Mouse (Mus musculus): ENCODE measurements around the gene R3hdm1.
"Not testable (repeated sequence)": the region's sequence is repeated elsewhere in the genome, so short reads cannot be mapped to it uniquely, and the experiment has no call there.

R3hdm1 gene

GRCm38 (mm10) chr1:128141039-128141438 lies 37.9 kb downstream of the R3hdm1 start:
- DNase-seq: no peak

- no peak for DNase-seq
Observed at GRCm38 (mm10) chr1:128141737-128142136, 38.6 kb downstream of the R3hdm1 start.

- no peak for DNase-seq
Observed at GRCm38 (mm10) chr1:128166956-128167355, 63.9 kb downstream of the R3hdm1 start.

- no peak for DNase-seq
Observed at GRCm38 (mm10) chr1:128170104-128170503, 67.0 kb downstream of the R3hdm1 start.

GRCm38 (mm10) chr1:128191426-128191825 lies 88.3 kb downstream of the R3hdm1 start:
- DNase-seq: no peak

GRCm38 (mm10) chr1:128192369-128192768 lies 89.3 kb downstream of the R3hdm1 start:
- no peak for DNase-seq

GRCm38 (mm10) chr1:128194011-128194410 lies 90.9 kb downstream of the R3hdm1 start:
- DNase-seq: no peak

DNA sequence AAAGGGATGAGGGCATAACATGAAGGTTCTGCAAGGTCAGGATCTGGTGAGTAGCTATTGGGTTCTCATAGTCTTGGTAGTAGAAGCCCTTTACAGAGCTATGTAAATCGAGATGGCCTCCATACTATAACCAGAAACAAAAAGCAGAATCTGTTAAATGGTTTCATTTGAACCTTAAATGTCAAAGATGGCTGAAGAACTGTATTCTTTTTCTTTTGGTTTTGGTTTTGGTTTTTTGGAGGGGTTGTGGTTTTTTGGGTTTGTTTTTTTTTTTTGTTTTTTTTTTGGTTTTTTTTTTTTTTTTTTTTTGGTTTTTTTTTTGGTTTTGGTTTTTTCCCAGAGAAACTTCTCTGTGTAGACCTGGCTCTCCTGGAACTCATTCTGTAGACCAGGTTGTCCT lies 94.3 kb downstream of the R3hdm1 start:
- DNase-seq: no peak

GRCm38 (mm10) chr1:128213261-128213660 lies 110.2 kb downstream of the R3hdm1 start:
- DNase-seq: peak; percentile 16

DNA sequence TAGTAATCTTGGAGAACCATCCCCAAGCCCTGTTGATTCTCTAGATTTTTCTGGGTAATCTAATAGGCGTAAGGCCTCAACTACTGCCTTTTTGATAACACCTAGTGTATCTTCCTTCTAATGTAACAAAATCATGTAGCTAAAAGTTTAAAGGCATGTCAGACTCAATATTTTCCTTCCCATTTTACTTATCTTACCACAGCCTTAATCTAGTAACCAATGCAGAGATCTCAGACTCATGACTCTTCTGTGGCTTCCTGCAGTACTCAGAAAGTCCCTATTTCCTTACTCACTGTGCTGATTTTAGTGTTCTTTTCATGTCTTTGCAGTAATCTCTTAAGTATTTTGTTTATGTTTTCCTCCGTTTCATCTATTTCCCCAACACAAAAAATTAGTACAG lies 118.8 kb downstream of the R3hdm1 start:
- no peak for DNase-seq

DNA sequence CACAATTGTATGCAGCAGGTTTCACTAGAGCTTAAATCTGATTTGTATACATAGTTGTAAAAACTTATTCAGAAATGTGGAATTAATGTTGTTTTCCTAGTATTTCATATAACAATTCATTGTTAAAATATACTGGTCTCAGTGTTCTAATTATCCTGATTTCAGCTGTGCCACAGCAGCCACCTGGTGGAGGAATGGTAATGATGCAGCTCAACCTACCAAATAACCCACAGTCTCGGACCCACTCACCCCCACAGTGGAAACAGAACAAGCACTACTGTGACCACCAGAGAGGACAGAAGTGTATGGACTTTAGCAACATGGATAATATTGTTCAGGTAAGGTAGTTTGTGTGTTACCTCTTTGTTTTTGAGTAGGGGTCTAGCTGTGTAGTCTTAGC lies 120.2 kb downstream of the R3hdm1 start:
- DNase-seq: no peak

DNA sequence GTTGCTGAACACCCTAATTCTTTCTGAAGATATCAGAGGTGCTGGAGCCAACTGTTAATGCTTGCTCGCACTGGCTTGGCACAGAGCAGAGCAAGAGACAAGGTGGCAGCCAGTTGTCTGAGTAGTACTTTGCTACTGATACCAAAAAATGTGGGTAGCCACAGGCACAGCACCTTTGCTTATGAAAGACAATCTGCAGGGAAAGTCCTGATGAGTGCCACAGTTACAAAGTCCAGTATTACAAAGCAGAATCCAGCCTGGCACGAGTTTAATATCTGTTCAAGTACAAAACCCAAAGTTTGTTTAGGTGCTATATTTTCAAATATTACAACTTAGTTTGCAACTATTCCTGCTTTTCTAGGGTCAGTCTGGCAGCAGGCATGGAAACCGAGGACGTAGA lies 132.1 kb downstream of the R3hdm1 start:
- DNase-seq: no peak

DNA sequence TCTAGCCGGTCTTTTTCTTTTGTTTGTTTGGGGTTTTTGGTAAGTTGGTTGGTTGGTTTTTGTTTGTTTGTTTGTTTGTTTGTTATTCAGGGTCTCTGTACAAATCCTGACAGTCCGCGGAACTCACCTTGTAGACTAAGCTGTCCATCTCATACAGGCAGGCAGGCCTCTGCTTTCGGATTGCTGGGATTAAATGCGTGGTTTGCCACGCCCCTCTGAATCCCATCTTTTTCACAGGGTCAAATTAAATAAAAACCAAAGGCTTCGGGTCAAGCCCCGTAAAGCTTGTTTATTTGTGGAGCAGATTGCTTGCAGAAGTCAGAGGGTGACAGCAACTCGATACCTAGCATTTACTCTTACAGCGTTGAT lies 140.5 kb downstream of the R3hdm1 start, which contains the start of gene Ubxn4:
Gene Ubxn4 (plus strand): TSS at position 338 of the 369 bp plus-strand sequence.
- no peak for DNase-seq

DNA sequence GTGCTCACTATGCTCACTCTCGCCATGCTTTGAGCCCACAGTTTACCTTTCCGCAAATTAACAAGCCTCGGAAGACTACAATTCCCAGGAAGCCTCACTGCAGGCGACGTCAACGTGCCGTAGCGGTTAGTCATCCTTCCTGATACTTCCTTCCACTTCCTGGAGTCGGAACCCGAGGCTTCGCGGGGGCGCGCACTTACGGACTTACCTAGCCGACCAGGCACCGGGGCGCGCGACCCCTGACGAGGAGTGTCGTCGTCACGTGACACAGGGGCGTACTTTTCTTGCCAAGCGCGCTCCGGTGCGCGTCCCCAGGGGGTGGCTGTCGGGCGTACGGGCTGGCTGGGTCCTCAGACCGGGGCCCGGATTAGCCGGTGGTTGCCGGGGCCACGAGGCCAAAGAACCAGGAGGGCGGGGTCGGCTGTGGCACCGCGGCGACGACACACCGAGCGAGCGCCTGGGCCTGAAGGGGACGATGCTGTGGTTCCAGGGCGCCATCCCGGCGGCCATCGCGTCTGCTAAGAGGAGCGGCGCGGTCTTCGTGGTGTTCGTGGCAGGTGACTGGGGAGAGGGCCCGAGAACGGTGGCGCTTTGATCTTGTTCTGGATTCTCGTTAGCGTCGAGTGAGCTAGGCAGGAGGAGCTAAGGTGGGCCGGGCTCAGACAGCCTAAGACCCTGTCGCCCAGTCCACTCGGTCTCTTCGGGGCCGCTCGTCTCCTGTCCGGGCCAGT lies 141.1 kb downstream of the R3hdm1 start:
- DNase-seq: peak; percentile 96

DNA sequence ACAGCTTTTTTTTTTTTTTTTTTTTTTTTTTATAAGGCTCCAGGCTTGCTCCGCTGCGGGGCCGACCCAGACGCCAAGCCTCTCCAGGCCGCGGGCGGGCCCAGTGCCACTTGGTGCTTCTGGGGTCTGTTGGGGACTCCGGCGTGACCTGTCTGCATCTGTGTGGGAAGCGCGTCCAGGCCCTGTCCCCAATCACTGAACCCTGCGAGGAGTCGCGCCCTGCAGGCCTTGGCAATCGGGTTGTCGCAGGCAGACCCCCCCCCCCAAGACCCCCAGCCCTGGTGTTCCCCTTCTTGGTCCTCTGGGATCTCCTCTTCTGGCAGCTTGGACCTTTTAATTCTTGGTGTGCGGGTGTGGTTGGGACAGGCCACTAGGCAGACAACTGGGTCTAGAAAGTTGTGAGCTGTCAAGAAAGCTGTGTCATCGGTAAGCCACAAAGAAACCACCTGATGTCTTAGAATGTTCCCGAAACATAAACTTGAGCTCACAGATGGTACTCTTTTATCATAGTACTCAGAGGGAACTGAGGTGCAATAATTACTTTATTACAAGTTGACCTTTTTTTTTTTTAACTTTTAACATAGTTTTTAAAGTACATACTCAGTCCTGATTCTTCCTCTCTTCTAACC lies 141.7 kb downstream of the R3hdm1 start:
- DNase-seq: no peak

GRCm38 (mm10) chr1:128267061-128267460 lies 164.0 kb downstream of the R3hdm1 start:
- DNase-seq: not testable (repeated sequence)

DNA sequence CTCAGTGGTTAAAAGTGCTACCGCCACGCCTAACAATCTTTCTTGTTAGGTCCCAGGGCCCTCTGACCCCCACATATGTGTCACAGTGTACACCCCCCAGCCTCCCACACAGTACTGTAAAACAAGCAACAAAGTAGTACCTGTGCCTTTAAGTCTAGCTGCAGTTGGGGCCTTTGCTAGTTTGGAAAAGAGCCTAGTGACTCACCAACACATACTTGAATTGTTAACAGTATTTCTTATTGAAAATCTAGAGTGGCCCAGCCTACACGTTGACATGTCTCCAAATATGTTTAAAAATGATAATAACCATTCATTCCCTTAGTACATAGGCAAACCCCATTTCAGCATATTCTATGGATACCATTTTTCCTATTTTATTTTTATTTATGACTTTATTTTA lies 167.6 kb downstream of the R3hdm1 start:
- DNase-seq: no peak

- DNase-seq: no peak
Observed at GRCm38 (mm10) chr1:128275908-128276307, 172.8 kb downstream of the R3hdm1 start.

DNA sequence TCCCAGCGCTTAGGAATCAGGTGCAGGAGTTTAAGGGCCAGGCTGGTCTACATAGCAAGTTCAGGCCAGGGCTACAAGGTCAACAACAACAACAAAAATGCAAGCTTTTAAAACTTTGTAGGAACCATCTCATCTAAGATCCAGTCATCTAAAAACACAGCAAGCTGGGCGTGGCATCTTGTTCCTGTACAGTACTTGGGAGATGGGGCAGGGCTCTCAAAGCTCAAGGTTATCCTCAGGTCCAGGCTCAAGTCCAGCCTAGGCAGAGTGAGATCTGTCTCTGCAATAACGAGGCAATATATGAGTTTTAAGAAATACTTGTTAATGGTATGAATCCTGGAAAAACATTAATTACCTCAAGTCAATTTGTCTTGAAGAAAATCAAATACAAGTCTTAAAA lies 175.5 kb downstream of the R3hdm1 start:
- DNase-seq: no peak

- no peak for DNase-seq
Observed at GRCm38 (mm10) chr1:128281753-128282152, 178.7 kb downstream of the R3hdm1 start.

- DNase-seq: no peak
Observed at GRCm38 (mm10) chr1:128282924-128283323, 179.8 kb downstream of the R3hdm1 start.

DNA sequence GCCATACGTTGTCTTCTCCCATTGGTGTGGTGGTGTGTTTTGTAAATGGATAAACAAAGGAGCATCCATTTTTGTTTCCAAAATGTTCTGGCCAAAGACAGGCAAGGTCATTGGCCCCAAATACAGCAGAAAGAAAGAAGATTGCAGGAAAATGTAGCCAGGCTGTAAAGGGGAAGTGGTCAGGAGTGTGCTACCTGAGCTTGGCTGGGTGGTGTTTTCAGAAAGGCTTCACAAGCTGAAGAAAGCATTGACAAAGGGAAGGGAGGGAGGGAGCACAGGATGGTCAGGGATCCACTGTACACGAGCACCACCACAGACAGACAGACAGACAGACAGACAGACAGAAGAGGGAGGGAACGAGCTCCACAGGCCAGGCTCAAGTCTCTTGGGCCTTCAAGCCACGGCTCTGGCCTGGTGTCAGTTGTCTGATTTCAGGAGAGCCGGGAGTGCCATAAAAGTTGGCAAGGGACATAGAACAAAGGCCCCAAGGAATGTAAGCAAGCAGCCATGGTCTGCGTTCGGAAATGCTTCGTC lies 181.1 kb downstream of the R3hdm1 start:
- DNase-seq: no peak

DNA sequence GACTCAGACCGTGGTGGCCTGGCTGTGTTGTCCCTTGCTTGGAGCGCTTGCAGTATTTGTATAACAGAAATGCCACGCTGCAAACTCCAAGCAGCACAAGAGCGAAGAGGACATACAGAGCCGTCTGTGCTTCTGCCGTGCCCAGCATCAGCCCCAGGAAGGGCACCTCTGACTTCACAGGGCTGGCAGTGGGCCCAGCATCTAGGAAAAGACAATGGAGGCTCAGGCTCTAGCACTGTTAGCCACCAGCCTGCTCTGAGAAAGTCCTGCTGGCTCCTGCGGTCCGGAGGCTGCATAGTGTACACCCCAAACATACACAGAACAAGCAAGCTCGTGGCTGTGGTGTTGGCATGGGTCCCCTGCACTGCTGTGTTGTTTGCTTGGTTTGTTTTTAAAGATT lies 182.0 kb downstream of the R3hdm1 start:
- DNase-seq: no peak
